Mouse (Mus musculus) hindbrain, postnatal 0 days (tissue): Measurements from ENCODE around the gene Naa35. TPM values are rescaled to one million over a fixed set of nuclear protein-coding genes. Genes with fewer than 3 reads are reported as not detected.

Source experiments
- ATAC-seq: fragments of 200-750 bp; cut with Nextera tagmentation; 2 replicates; pipeline ENCODE4 v1.8.0; 2017; ENCODE audit warnings: mild to moderate bottlenecking, moderate TSS enrichment, moderate library complexity
- DNase-seq: peaks from one replicate; pipeline ENCODE4 v3.0.0-alpha.2; 2015; ENCODE audit warnings: low spot score
- H3K27ac ChIP-seq: fragments of 300-500 bp; sonication (generic); 2 replicates; pipeline ENCODE4 v1.5.1; 2014; ENCODE audit warnings: mild to moderate bottlenecking
- H3K27me3 ChIP-seq: fragments of 300-500 bp; sonication (generic); 2 replicates; pipeline ENCODE4 v1.6.1; 2014; ENCODE audit warnings: low read length, mixed read lengths; ENCODE audit not compliant: insufficient read depth
- H3K36me3 ChIP-seq: fragments of 300-500 bp; sonication (generic); 2 replicates; pipeline ENCODE4 v1.6.1; 2014; ENCODE audit warnings: low read length, mixed read lengths; ENCODE audit not compliant: insufficient read depth
- H3K4me1 ChIP-seq: fragments of 300-500 bp; sonication (generic); 2 replicates; pipeline ENCODE4 v1.6.1; 2014; ENCODE audit warnings: antibody characterized with exemption, low read length, mixed read lengths; ENCODE audit not compliant: insufficient read depth
- H3K4me2 ChIP-seq: fragments of 300-500 bp; sonication (generic); 2 replicates; pipeline ENCODE4 v1.6.1; 2014; ENCODE audit warnings: low read depth, mild to moderate bottlenecking, low read length, moderate library complexity, mixed read lengths
- H3K4me3 ChIP-seq: fragments of 300-500 bp; sonication (generic); 2 replicates; pipeline ENCODE4 v1.5.1; 2014; ENCODE audit warnings: low read length
- H3K9ac ChIP-seq: fragments of 300-500 bp; sonication (generic); replicated peaks from 2 replicates; pipeline ENCODE4 v1.6.1; 2014; ENCODE audit warnings: mild to moderate bottlenecking, low read length, moderate library complexity, mixed read lengths
- H3K9me3 ChIP-seq: fragments of 300-500 bp; sonication (generic); 2 replicates; pipeline ENCODE4 v1.6.1; 2016; ENCODE audit warnings: low read length, mixed read lengths
- CTCF ChIP-seq: IDR thresholded peaks from 2 replicates; pipeline ENCODE4 v1.5.1; 2016; ENCODE audit warnings: antibody characterized with exemption, control low read depth, low read depth
- WGBS: fragments of 180-500 bp; shearing (Covaris S2); extraction: QIAGEN DNeasy Blood & Tissue Kit; methylation state at CpG from one replicate; pipeline ENCODE4 v1.1.7; 2014; 5-methylcytosine and 5-hydroxymethylcytosine counted together
- polyA plus RNA-seq: library from polyadenylated mRNA; unstranded; fragments of >200 nt; fragmentation: Nextera tagmentation; extraction: Ambion mirVana; gene quantifications from 2 replicates; pipeline ENCODE4 v1.2.1, GENCODE M21; 2015
- total RNA-seq: library from RNA; depleted of rRNA; stranded (reverse); fragments of >200 nt; gene quantifications from 2 replicates; pipeline ENCODE4 v1.2.3, GENCODE M21; 2014

Naa35 gene
- total and polyA plus RNA-seq, 2 experiments from 2014 or later: 98.5 to 99.6 TPM

GRCm38 (mm10) chr13:59647484-59647883 is 62.4 kb downstream of the Naa35 start:
- no peak overlapping the region for H3K27ac ChIP-seq
- DNase-seq (no peak), ATAC-seq (no peak)
- TF ChIP-seq CTCF: no peak
- no peak overlapping the region for H3K9ac ChIP-seq
- peaks cover 11% of the 10 kb centered on the region; the same call in 1 of the 2 replicates for H3K36me3 ChIP-seq
- no peaks in the 10 kb centered on the region for H3K4me1 ChIP-seq
- 85% methylated on average over 6 of the region's 6 CpGs for WGBS
- H3K9me3 ChIP-seq: no peaks in the 10 kb centered on the region
- H3K4me2 ChIP-seq: no peak overlapping the region
- H3K27me3 ChIP-seq: no peaks in the 10 kb centered on the region
- H3K4me3 ChIP-seq: no peak overlapping the region

GRCm38 (mm10) chr13:59648598-59648997 is 63.5 kb downstream of the Naa35 start:
- Histone ChIP-seq H3K36me3 (peaks cover 7% of the 10 kb centered on the region; the same call in 1 of the 2 replicates), H3K27me3 (no peaks in the 10 kb centered on the region), H3K9ac (no peak overlapping the region), H3K4me3 (no peak overlapping the region), H3K9me3 (no peaks in the 10 kb centered on the region), H3K27ac (no peak overlapping the region), H3K4me1 (peaks cover 7% of the 10 kb centered on the region), H3K4me2 (no peak overlapping the region)
- TF ChIP-seq CTCF: no peak
- 83% methylated on average over 6 of the region's 6 CpGs for WGBS
- DNase-seq (no peak), ATAC-seq (no peak)

GRCm38 (mm10) chr13:59649781-59650180 is 64.7 kb downstream of the Naa35 start:
- H3K4me1 ChIP-seq: peaks cover 7% of the 10 kb centered on the region
- H3K4me3 ChIP-seq: no peak overlapping the region
- 83% methylated on average over 5 of the region's 5 CpGs for WGBS
- ATAC-seq (no peak), DNase-seq (no peak)
- no peaks in the 10 kb centered on the region for H3K27me3 ChIP-seq
- H3K36me3 ChIP-seq: peaks cover 7% of the 10 kb centered on the region; the same call in 1 of the 2 replicates
- no peak for TF ChIP-seq CTCF
- H3K4me2 ChIP-seq: no peak overlapping the region
- H3K9me3 ChIP-seq: no peaks in the 10 kb centered on the region
- no peak overlapping the region for H3K27ac ChIP-seq
- no peak overlapping the region for H3K9ac ChIP-seq

GRCm38 (mm10) chr13:59652651-59653050 is 67.6 kb downstream of the Naa35 start:
- DNase-seq (peak; percentile 62), ATAC-seq (peak; percentile 55)
- TF ChIP-seq CTCF: no peak
- 18% methylated on average over 5 of the region's 5 CpGs for WGBS
- Histone ChIP-seq H3K9me3 (no peaks in the 10 kb centered on the region), H3K27ac (peak overlapping the region; percentile 45; the same call in 1 of the 2 replicates), H3K9ac (no peak overlapping the region), H3K4me1 (peaks cover 7% of the 10 kb centered on the region), H3K36me3 (peaks cover 7% of the 10 kb centered on the region; the same call in 1 of the 2 replicates), H3K4me3 (no peak overlapping the region), H3K27me3 (no peaks in the 10 kb centered on the region), H3K4me2 (no peak overlapping the region)

GRCm38 (mm10) chr13:59653136-59653535 is 68.1 kb downstream of the Naa35 start:
- H3K27ac ChIP-seq: no peak overlapping the region; the same call in 1 of the 2 replicates
- no peak overlapping the region for H3K4me3 ChIP-seq
- no peak overlapping the region for H3K9ac ChIP-seq
- WGBS: 61% methylated on average over 3 of the region's 3 CpGs
- no peak for TF ChIP-seq CTCF
- H3K4me1 ChIP-seq: peaks cover 7% of the 10 kb centered on the region
- peaks cover 7% of the 10 kb centered on the region; the same call in 1 of the 2 replicates for H3K36me3 ChIP-seq
- H3K27me3 ChIP-seq: no peaks in the 10 kb centered on the region
- H3K9me3 ChIP-seq: no peaks in the 10 kb centered on the region
- DNase-seq: no peak
- H3K4me2 ChIP-seq: no peak overlapping the region
- no peak for ATAC-seq

- TF ChIP-seq CTCF: no peak
- no peak for ATAC-seq
- Histone ChIP-seq H3K4me2 (no peak overlapping the region), H3K27me3 (no peaks in the 10 kb centered on the region), H3K9me3 (no peaks in the 10 kb centered on the region), H3K4me1 (peaks cover 7% of the 10 kb centered on the region), H3K36me3 (0 out of 2 replicates have a peak, but pooled peaks cover under 1% of the 10 kb centered on the region), H3K9ac (no peak overlapping the region), H3K27ac (no peak overlapping the region), H3K4me3 (no peak overlapping the region)
- WGBS: 92% methylated on average over 5 of the region's 5 CpGs
- DNase-seq: no peak
Observed at GRCm38 (mm10) chr13:59654465-59654864, 69.4 kb downstream of the Naa35 start.

- Histone ChIP-seq H3K9ac (no peak overlapping the region), H3K36me3 (no peaks in the 10 kb centered on the region), H3K27me3 (no peaks in the 10 kb centered on the region), H3K4me3 (no peak overlapping the region), H3K4me1 (peaks cover 7% of the 10 kb centered on the region), H3K9me3 (no peaks in the 10 kb centered on the region), H3K4me2 (no peak overlapping the region), H3K27ac (no peak overlapping the region)
- no peak for DNase-seq
- TF ChIP-seq CTCF: no peak
- WGBS: 94% methylated on average over 15 of the region's 15 CpGs
- no peak for ATAC-seq
Observed at GRCm38 (mm10) chr13:59655718-59656315, 70.8 kb downstream of the Naa35 start.
